Mouse (Mus musculus) mammary gland, adult 2 months (tissue): ENCODE measurements around the gene Stambpl1. TPM values are rescaled to one million over a fixed set of nuclear protein-coding genes. Genes with fewer than 3 reads are reported as not detected.

ENCODE experiments used
- polyA plus RNA-seq: library from polyadenylated mRNA; depleted of rRNA; stranded (reverse); fragments of >200 nt; gene quantifications from 2 replicates; pipeline ENCODE4 v1.2.3, GENCODE M21; 2012; ENCODE audit warnings: low replicate concordance; rRNA removed

Gene Stambpl1
- 11.4 TPM in 2 replicates for polyA plus RNA-seq

DNA sequence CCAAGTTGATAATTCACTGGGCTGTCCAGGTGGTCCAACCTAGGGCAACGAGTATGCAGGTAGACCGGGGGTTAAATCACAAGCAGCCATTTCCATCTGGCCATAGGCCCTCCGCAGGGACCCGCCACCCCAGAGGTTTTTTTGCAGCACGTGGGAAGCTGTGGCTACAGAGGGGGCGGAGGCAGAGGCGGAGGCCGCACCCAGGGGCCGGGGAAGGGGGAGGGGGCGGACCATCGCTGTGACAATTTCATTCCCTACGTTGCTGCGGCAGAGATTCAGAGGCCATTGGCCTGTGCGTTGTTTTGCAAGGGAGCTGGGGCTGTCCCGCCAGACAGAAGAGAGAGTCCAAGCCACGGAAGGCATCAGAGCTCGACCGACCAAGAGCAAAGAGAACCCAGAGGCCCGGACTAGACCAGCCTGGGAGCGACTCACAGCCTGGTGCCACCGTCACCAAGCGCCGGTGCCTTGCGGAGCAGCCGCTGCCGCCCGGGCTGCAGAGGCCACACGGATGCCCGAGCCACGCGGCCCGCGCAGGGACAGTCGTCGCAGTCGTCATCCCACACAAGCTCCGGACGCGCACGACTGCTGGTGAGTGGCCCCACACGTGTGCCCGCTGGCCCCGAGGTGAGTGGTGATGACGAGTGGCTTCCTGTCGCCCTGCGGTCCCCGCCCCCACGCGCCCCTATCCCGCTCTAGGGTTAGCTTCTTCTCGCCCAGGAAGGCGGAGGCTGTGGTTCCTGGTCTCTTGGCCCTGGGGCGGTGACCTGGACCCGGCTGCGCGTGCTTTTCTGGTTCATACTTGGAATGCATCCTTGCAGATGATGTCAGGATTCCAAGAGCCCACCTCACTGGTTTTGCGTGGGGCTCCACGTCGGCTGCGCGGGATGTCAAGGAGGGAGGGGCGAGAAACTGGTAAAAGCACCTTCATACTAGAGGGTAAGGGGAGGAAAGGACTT lies at the start of gene Stambpl1:
Gene Stambpl1 (plus strand): TSS at position 222 of the 956 bp plus-strand sequence.

GRCm38 (mm10) chr19:34165891-34166290 lies 26.1 kb upstream of the Stambpl1 start, which contains the start of gene Ankrd22:
Ankrd22 (minus strand) TSS chr19:34166053.

GRCm38 (mm10) chr19:34254880-34255681 lies 63.1 kb downstream of the Stambpl1 start, which contains the start of gene Acta2:
Acta2 (minus strand) TSS chr19:34255590.

Other genes with a start within 250 kb of the Stambpl1 start
- 0.07 TPM in 1 of 2 replicates, not detected in the other for gene Lipf, start 231.0 kb upstream of the Stambpl1 start, polyA plus RNA-seq
- 0.22 TPM in 1 of 2 replicates, not detected in the other for gene Lipk, start 183.9 kb upstream of the Stambpl1 start, polyA plus RNA-seq
- 0.36 TPM in 1 of 2 replicates, not detected in the other for gene Lipn, start 124.9 kb upstream of the Stambpl1 start, polyA plus RNA-seq
- gene Lipm, start 91.3 kb upstream of the Stambpl1 start, polyA plus RNA-seq = 0.30 TPM in 1 of 2 replicates, not detected in the other
- 0.39 TPM in 1 of 2 replicates, not detected in the other for gene Ankrd22, start 26.2 kb upstream of the Stambpl1 start, polyA plus RNA-seq
- 331 and 593 TPM in 2 replicates for gene Acta2, start 63.4 kb downstream of the Stambpl1 start, polyA plus RNA-seq
- 1.9 and 6.3 TPM in 2 replicates for gene Fas, start 98.4 kb downstream of the Stambpl1 start, polyA plus RNA-seq